Mouse (Mus musculus): Measurements from ENCODE around the gene Hoxc5. TPM values are rescaled to one million over a fixed set of nuclear protein-coding genes. Genes with fewer than 3 reads are reported as not detected.

Hoxc5 gene
- polyA plus RNA-seq, 1 experiment, result 0.53 TPM

GRCm38 (mm10) chr15:102948842-102949241 is 18.4 kb upstream of the Hoxc5 start:
- Histone ChIP-seq H3K4me1 (ENCODE audit: control insufficient read depth, insufficient read depth, low read length) (peaks cover 2% of the 10 kb centered on the region; the same call in 1 of the 2 replicates), H3K36me3 (ENCODE audit: control insufficient read depth, insufficient read depth, low read length) (no peaks in the 10 kb centered on the region), H3K4me3 (ENCODE audit: control insufficient read depth, low read depth, low read length) (no peak overlapping the region), H3K27me3 (ENCODE audit: control insufficient read depth, insufficient read depth, low read length) (peaks cover 2% of the 10 kb centered on the region), H3K27ac (ENCODE audit: control insufficient read depth, insufficient read depth, low read depth, low read length) (no peak overlapping the region)
- TF ChIP-seq POLR2A (IDR thresholded peaks at IDR 0.05; ENCODE audit: control insufficient read depth, low read depth, low read length) (no peak), CTCF (IDR thresholded peaks at IDR 0.05; ENCODE audit: control insufficient read depth, insufficient read depth, insufficient replicate concordance, low read depth, low read length) (no peak)

GRCm38 (mm10) chr15:102949696-102950095 is 17.5 kb upstream of the Hoxc5 start:
- TF ChIP-seq POLR2A (IDR thresholded peaks at IDR 0.05; ENCODE audit: control insufficient read depth, low read depth, low read length) (no peak), CTCF (IDR thresholded peaks at IDR 0.05; ENCODE audit: control insufficient read depth, insufficient read depth, insufficient replicate concordance, low read depth, low read length) (no peak)
- peaks cover 2% of the 10 kb centered on the region for H3K4me1 ChIP-seq (ENCODE audit: control insufficient read depth, insufficient read depth, low read length)
- H3K27ac ChIP-seq (ENCODE audit: control insufficient read depth, insufficient read depth, low read depth, low read length), result no peak overlapping the region
- H3K4me3 ChIP-seq (ENCODE audit: control insufficient read depth, low read depth, low read length), result no peak overlapping the region
- peaks cover 2% of the 10 kb centered on the region for H3K27me3 ChIP-seq (ENCODE audit: control insufficient read depth, insufficient read depth, low read length)
- no peaks in the 10 kb centered on the region for H3K36me3 ChIP-seq (ENCODE audit: control insufficient read depth, insufficient read depth, low read length)

GRCm38 (mm10) chr15:102950877-102951276 is 16.4 kb upstream of the Hoxc5 start:
- TF ChIP-seq POLR2A (IDR thresholded peaks at IDR 0.05; ENCODE audit: control insufficient read depth, low read depth, low read length) (no peak), CTCF (IDR thresholded peaks at IDR 0.05; ENCODE audit: control insufficient read depth, insufficient read depth, insufficient replicate concordance, low read depth, low read length) (no peak)
- Histone ChIP-seq H3K27me3 (ENCODE audit: control insufficient read depth, insufficient read depth, low read length) (peaks cover 4% of the 10 kb centered on the region), H3K4me3 (ENCODE audit: control insufficient read depth, low read depth, low read length) (no peak overlapping the region), H3K27ac (ENCODE audit: control insufficient read depth, insufficient read depth, low read depth, low read length) (no peak overlapping the region), H3K4me1 (ENCODE audit: control insufficient read depth, insufficient read depth, low read length) (peaks cover 2% of the 10 kb centered on the region), H3K36me3 (ENCODE audit: control insufficient read depth, insufficient read depth, low read length) (no peaks in the 10 kb centered on the region)

GRCm38 (mm10) chr15:102953561-102953960 is 13.7 kb upstream of the Hoxc5 start:
- H3K4me1 ChIP-seq (ENCODE audit: control insufficient read depth, insufficient read depth, low read length), result peaks cover 7% of the 10 kb centered on the region
- no peak overlapping the region for H3K27ac ChIP-seq (ENCODE audit: control insufficient read depth, insufficient read depth, low read depth, low read length)
- no peak overlapping the region for H3K4me3 ChIP-seq (ENCODE audit: control insufficient read depth, low read depth, low read length)
- TF ChIP-seq POLR2A (IDR thresholded peaks at IDR 0.05; ENCODE audit: control insufficient read depth, low read depth, low read length) (no peak), CTCF (IDR thresholded peaks at IDR 0.05; ENCODE audit: control insufficient read depth, insufficient read depth, insufficient replicate concordance, low read depth, low read length) (no peak)
- no peaks in the 10 kb centered on the region for H3K36me3 ChIP-seq (ENCODE audit: control insufficient read depth, insufficient read depth, low read length)
- peaks cover 12% of the 10 kb centered on the region for H3K27me3 ChIP-seq (ENCODE audit: control insufficient read depth, insufficient read depth, low read length)

- no peak within 1 kb of the TSS for H3K27ac ChIP-seq (ENCODE audit: control insufficient read depth, insufficient read depth, low read depth, low read length)
- TF ChIP-seq POLR2A (IDR thresholded peaks at IDR 0.05; ENCODE audit: control insufficient read depth, low read depth, low read length) (no peak), CTCF (IDR thresholded peaks at IDR 0.05; ENCODE audit: control insufficient read depth, insufficient read depth, insufficient replicate concordance, low read depth, low read length) (no peak)
- H3K36me3 ChIP-seq (ENCODE audit: control insufficient read depth, insufficient read depth, low read length), result no peaks in the 10 kb centered on the region
- H3K4me1 ChIP-seq (ENCODE audit: control insufficient read depth, insufficient read depth, low read length), result peaks cover 4% of the 10 kb centered on the region; the same call in 1 of the 2 replicates
- H3K27me3 ChIP-seq (ENCODE audit: control insufficient read depth, insufficient read depth, low read length), result peaks cover 12% of the 10 kb centered on the region
- no peak within 1 kb of the TSS for H3K4me3 ChIP-seq (ENCODE audit: control insufficient read depth, low read depth, low read length)
Observed at GRCm38 (mm10) chr15:102954192-102955006, 12.8 kb upstream of the Hoxc5 start, which contains the start of gene Hoxc11. TSS of gene Hoxc11 (plus strand) at chr15:102954427.

- Histone ChIP-seq H3K27ac (ENCODE audit: control insufficient read depth, insufficient read depth, low read depth, low read length) (no peak overlapping the region), H3K4me1 (ENCODE audit: control insufficient read depth, insufficient read depth, low read length) (peaks cover 5% of the 10 kb centered on the region; the same call in 1 of the 2 replicates), H3K4me3 (ENCODE audit: control insufficient read depth, low read depth, low read length) (no peak overlapping the region), H3K36me3 (ENCODE audit: control insufficient read depth, insufficient read depth, low read length) (no peaks in the 10 kb centered on the region), H3K27me3 (ENCODE audit: control insufficient read depth, insufficient read depth, low read length) (peaks cover 12% of the 10 kb centered on the region)
- TF ChIP-seq CTCF (IDR thresholded peaks at IDR 0.05; ENCODE audit: control insufficient read depth, insufficient read depth, insufficient replicate concordance, low read depth, low read length) (no peak), POLR2A (IDR thresholded peaks at IDR 0.05; ENCODE audit: control insufficient read depth, low read depth, low read length) (no peak)
Observed at GRCm38 (mm10) chr15:102955007-102955382, 12.2 kb upstream of the Hoxc5 start.

- Histone ChIP-seq H3K36me3 (ENCODE audit: control insufficient read depth, insufficient read depth, low read length) (no peaks in the 10 kb centered on the region), H3K27me3 (ENCODE audit: control insufficient read depth, insufficient read depth, low read length) (peaks cover 14% of the 10 kb centered on the region), H3K4me3 (ENCODE audit: control insufficient read depth, low read depth, low read length) (no peak overlapping the region), H3K4me1 (ENCODE audit: control insufficient read depth, insufficient read depth, low read length) (peaks cover 9% of the 10 kb centered on the region; the same call in 1 of the 2 replicates), H3K27ac (ENCODE audit: control insufficient read depth, insufficient read depth, low read depth, low read length) (no peak overlapping the region)
- TF ChIP-seq CTCF (IDR thresholded peaks at IDR 0.05; ENCODE audit: control insufficient read depth, insufficient read depth, insufficient replicate concordance, low read depth, low read length), result no peak
- no peak for TF ChIP-seq POLR2A (IDR thresholded peaks at IDR 0.05; ENCODE audit: control insufficient read depth, low read depth, low read length)
Observed at GRCm38 (mm10) chr15:102955833-102956640, 11.2 kb upstream of the Hoxc5 start.

Data from testis, adult 2 months (tissue).